Mouse (Mus musculus): Measurements from ENCODE around the gene Gusb. TPM values are rescaled to one million over a fixed set of nuclear protein-coding genes. Genes with fewer than 3 reads are reported as not detected.

Gene Gusb
- polyA plus RNA-seq, 1 experiment: 11.5 TPM

- Histone ChIP-seq H3K27ac (ENCODE audit: insufficient read depth, low read length) (no peak overlapping the region), H3K9me3 (replicated peaks; ENCODE audit: control insufficient read depth, insufficient read depth, low read length, poor library complexity, severe bottlenecking) (no peaks in the 10 kb centered on the region), H3K4me1 (ENCODE audit: control insufficient read depth, insufficient read depth, low read length) (peaks cover 7% of the 10 kb centered on the region), H3K27me3 (ENCODE audit: control insufficient read depth, insufficient read depth, low read length, poor library complexity, severe bottlenecking) (no peaks in the 10 kb centered on the region), H3K4me3 (ENCODE audit: low read depth, low read length) (peak overlapping the region; percentile 8; the same call in 1 of the 2 replicates), H3K9ac (ENCODE audit: low read depth, poor library complexity, severe bottlenecking) (no peak overlapping the region), H3K36me3 (ENCODE audit: control insufficient read depth, insufficient read depth, low read length, poor library complexity, severe bottlenecking) (no peaks in the 10 kb centered on the region)
- no peak for TF ChIP-seq EP300 (IDR thresholded peaks at IDR 0.05; ENCODE audit: insufficient read depth, low read depth, low read length)
- TF ChIP-seq CTCF (IDR thresholded peaks at IDR 0.05; ENCODE audit: low read depth, low read length): peak; percentile 14
Observed at GRCm38 (mm10) chr5:129997700-129998099, 5.1 kb downstream of the Gusb start.

DNA sequence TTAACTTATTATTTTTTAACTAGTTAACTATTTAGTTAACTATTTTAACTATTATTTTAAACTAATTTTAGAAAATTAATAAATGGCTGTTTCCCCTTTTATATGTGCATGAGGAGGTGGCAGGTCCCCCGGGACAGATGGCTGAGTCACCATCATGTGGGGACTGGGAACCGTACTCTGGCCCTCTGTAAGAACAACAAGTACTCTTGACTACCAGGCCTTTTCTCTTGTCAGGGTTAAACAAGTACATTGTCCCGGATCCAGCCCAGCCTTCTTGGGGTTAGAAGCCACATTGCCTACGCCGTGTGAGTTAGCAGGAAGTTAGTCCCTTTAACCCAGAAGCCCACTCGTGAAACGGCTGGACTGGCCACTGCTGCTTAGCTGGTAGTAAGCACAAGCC is 7.9 kb downstream of the Gusb start:
- no peak overlapping the region for H3K4me3 ChIP-seq (ENCODE audit: low read depth, low read length)
- H3K27me3 ChIP-seq (ENCODE audit: control insufficient read depth, insufficient read depth, low read length, poor library complexity, severe bottlenecking): no peaks in the 10 kb centered on the region
- no peaks in the 10 kb centered on the region for H3K9me3 ChIP-seq (replicated peaks; ENCODE audit: control insufficient read depth, insufficient read depth, low read length, poor library complexity, severe bottlenecking)
- no peak overlapping the region for H3K27ac ChIP-seq (ENCODE audit: insufficient read depth, low read length)
- H3K4me1 ChIP-seq (ENCODE audit: control insufficient read depth, insufficient read depth, low read length): peaks cover 4% of the 10 kb centered on the region
- no peaks in the 10 kb centered on the region for H3K36me3 ChIP-seq (ENCODE audit: control insufficient read depth, insufficient read depth, low read length, poor library complexity, severe bottlenecking)
- no peak overlapping the region for H3K9ac ChIP-seq (ENCODE audit: low read depth, poor library complexity, severe bottlenecking)
- TF ChIP-seq POLR2A (IDR thresholded peaks at IDR 0.05; ENCODE audit: insufficient read depth, low read length): no peak
- TF ChIP-seq EP300 (IDR thresholded peaks at IDR 0.05; ENCODE audit: insufficient read depth, low read depth, low read length): no peak
- TF ChIP-seq CTCF (IDR thresholded peaks at IDR 0.05; ENCODE audit: low read depth, low read length): no peak

- Histone ChIP-seq H3K4me3 (ENCODE audit: low read depth, low read length) (no peak overlapping the region), H3K27ac (ENCODE audit: insufficient read depth, low read length) (no peak overlapping the region), H3K9ac (ENCODE audit: low read depth, poor library complexity, severe bottlenecking) (no peak overlapping the region), H3K4me1 (ENCODE audit: control insufficient read depth, insufficient read depth, low read length) (peaks cover 4% of the 10 kb centered on the region), H3K9me3 (replicated peaks; ENCODE audit: control insufficient read depth, insufficient read depth, low read length, poor library complexity, severe bottlenecking) (no peaks in the 10 kb centered on the region), H3K36me3 (ENCODE audit: control insufficient read depth, insufficient read depth, low read length, poor library complexity, severe bottlenecking) (no peaks in the 10 kb centered on the region), H3K27me3 (ENCODE audit: control insufficient read depth, insufficient read depth, low read length, poor library complexity, severe bottlenecking) (no peaks in the 10 kb centered on the region)
- TF ChIP-seq CTCF (IDR thresholded peaks at IDR 0.05; ENCODE audit: low read depth, low read length): no peak
- TF ChIP-seq EP300 (IDR thresholded peaks at IDR 0.05; ENCODE audit: insufficient read depth, low read depth, low read length): no peak
- no peak for TF ChIP-seq POLR2A (IDR thresholded peaks at IDR 0.05; ENCODE audit: insufficient read depth, low read length)
Observed at GRCm38 (mm10) chr5:129993374-129993773, 9.5 kb downstream of the Gusb start.

GRCm38 (mm10) chr5:129991898-129992297 is 11.0 kb downstream of the Gusb start:
- TF ChIP-seq POLR2A (IDR thresholded peaks at IDR 0.05; ENCODE audit: insufficient read depth, low read length) (no peak), EP300 (IDR thresholded peaks at IDR 0.05; ENCODE audit: insufficient read depth, low read depth, low read length) (no peak), CTCF (IDR thresholded peaks at IDR 0.05; ENCODE audit: low read depth, low read length) (no peak)
- Histone ChIP-seq H3K4me3 (ENCODE audit: low read depth, low read length) (no peak overlapping the region), H3K9me3 (replicated peaks; ENCODE audit: control insufficient read depth, insufficient read depth, low read length, poor library complexity, severe bottlenecking) (no peaks in the 10 kb centered on the region), H3K27me3 (ENCODE audit: control insufficient read depth, insufficient read depth, low read length, poor library complexity, severe bottlenecking) (no peaks in the 10 kb centered on the region), H3K27ac (ENCODE audit: insufficient read depth, low read length) (no peak overlapping the region), H3K9ac (ENCODE audit: low read depth, poor library complexity, severe bottlenecking) (no peak overlapping the region), H3K36me3 (ENCODE audit: control insufficient read depth, insufficient read depth, low read length, poor library complexity, severe bottlenecking) (no peaks in the 10 kb centered on the region), H3K4me1 (ENCODE audit: control insufficient read depth, insufficient read depth, low read length) (no peaks in the 10 kb centered on the region)

DNA sequence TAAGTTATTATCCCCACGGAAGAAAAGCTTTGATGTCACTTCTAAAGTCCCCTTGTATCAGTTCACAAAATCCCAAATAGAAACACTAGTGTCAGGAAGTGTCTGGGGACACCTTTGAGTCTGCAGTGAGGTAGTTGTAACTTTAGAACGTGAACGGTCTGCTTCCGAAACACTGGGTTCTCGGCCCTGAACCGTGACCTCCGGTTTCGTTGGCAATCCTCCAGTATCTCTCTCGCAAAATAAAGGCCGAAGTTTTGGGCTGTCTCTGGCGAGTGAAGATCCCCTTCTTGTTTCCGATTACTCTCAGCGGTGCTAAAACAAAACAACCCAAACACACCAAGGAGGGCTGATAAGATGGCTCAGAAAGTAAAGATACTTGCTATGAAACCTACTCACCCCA is 13.5 kb downstream of the Gusb start:
- no peak overlapping the region for H3K4me3 ChIP-seq (ENCODE audit: low read depth, low read length)
- H3K9ac ChIP-seq (ENCODE audit: low read depth, poor library complexity, severe bottlenecking): no peak overlapping the region
- no peak overlapping the region for H3K27ac ChIP-seq (ENCODE audit: insufficient read depth, low read length)
- H3K9me3 ChIP-seq (replicated peaks; ENCODE audit: control insufficient read depth, insufficient read depth, low read length, poor library complexity, severe bottlenecking): no peaks in the 10 kb centered on the region
- no peaks in the 10 kb centered on the region for H3K36me3 ChIP-seq (ENCODE audit: control insufficient read depth, insufficient read depth, low read length, poor library complexity, severe bottlenecking)
- no peaks in the 10 kb centered on the region for H3K27me3 ChIP-seq (ENCODE audit: control insufficient read depth, insufficient read depth, low read length, poor library complexity, severe bottlenecking)
- H3K4me1 ChIP-seq (ENCODE audit: control insufficient read depth, insufficient read depth, low read length): no peaks in the 10 kb centered on the region
- TF ChIP-seq EP300 (IDR thresholded peaks at IDR 0.05; ENCODE audit: insufficient read depth, low read depth, low read length) (no peak), CTCF (IDR thresholded peaks at IDR 0.05; ENCODE audit: low read depth, low read length) (no peak), POLR2A (IDR thresholded peaks at IDR 0.05; ENCODE audit: insufficient read depth, low read length) (no peak)

- H3K9ac ChIP-seq (ENCODE audit: low read depth, poor library complexity, severe bottlenecking): no peak overlapping the region
- TF ChIP-seq CTCF (IDR thresholded peaks at IDR 0.05; ENCODE audit: low read depth, low read length): no peak
- no peak for TF ChIP-seq EP300 (IDR thresholded peaks at IDR 0.05; ENCODE audit: insufficient read depth, low read depth, low read length)
- TF ChIP-seq POLR2A (IDR thresholded peaks at IDR 0.05; ENCODE audit: insufficient read depth, low read length): no peak
- no peak overlapping the region for H3K4me3 ChIP-seq (ENCODE audit: low read depth, low read length)
- peaks cover 14% of the 10 kb centered on the region for H3K36me3 ChIP-seq (ENCODE audit: control insufficient read depth, insufficient read depth, low read length, poor library complexity, severe bottlenecking)
- no peaks in the 10 kb centered on the region for H3K9me3 ChIP-seq (replicated peaks; ENCODE audit: control insufficient read depth, insufficient read depth, low read length, poor library complexity, severe bottlenecking)
- H3K27ac ChIP-seq (ENCODE audit: insufficient read depth, low read length): no peak overlapping the region
- H3K4me1 ChIP-seq (ENCODE audit: control insufficient read depth, insufficient read depth, low read length): peaks cover 7% of the 10 kb centered on the region
- no peaks in the 10 kb centered on the region for H3K27me3 ChIP-seq (ENCODE audit: control insufficient read depth, insufficient read depth, low read length, poor library complexity, severe bottlenecking)
Observed at GRCm38 (mm10) chr5:129980216-129980615, 22.6 kb downstream of the Gusb start.

All from ES-Bruce4 (cell line).